Mouse (Mus musculus) cerebellum, postnatal 4 days (tissue): ENCODE results near the gene Elovl2.
"Not testable (repeated sequence)": the region's sequence is repeated elsewhere in the genome, so short reads cannot be mapped to it uniquely, and the experiment has no call there.

Experiments used
- DNase-seq, 2 experiments: peaks; one replicate each; pipeline ENCODE4 v3.0.0; 2022; ENCODE audit warnings: low spot score in 2 of 2, mixed read lengths in 1 of 2

Gene Elovl2

GRCm38 (mm10) chr13:41220304-41220834, at the start of gene Elovl2:
Gene Elovl2, minus strand, starts transcription at chr13:41220405.
- DNase-seq = peak; percentile 47 to 81

- DNase-seq = peak in 1 of 2 experiments; percentile 25
Observed at GRCm38 (mm10) chr13:41267827-41268408, 47.7 kb upstream of the Elovl2 start.

- DNase-seq = no peak
Observed at GRCm38 (mm10) chr13:41263304-41264006, 43.2 kb upstream of the Elovl2 start.

GRCm38 (mm10) chr13:41261617-41262016, 41.4 kb upstream of the Elovl2 start:
- not testable (repeated sequence) for DNase-seq

- DNase-seq = no peak
Observed at GRCm38 (mm10) chr13:41257851-41258250, 37.6 kb upstream of the Elovl2 start.

- DNase-seq = no peak
Observed at GRCm38 (mm10) chr13:41256962-41257361, 36.8 kb upstream of the Elovl2 start.

- no peak for DNase-seq
Observed at GRCm38 (mm10) chr13:41256126-41256525, 35.9 kb upstream of the Elovl2 start.

- DNase-seq = no peak
Observed at GRCm38 (mm10) chr13:41252736-41253135, 32.5 kb upstream of the Elovl2 start.

- no peak for DNase-seq
Observed at GRCm38 (mm10) chr13:41252141-41252540, 31.9 kb upstream of the Elovl2 start.

- no peak for DNase-seq
Observed at GRCm38 (mm10) chr13:41251667-41252066, 31.5 kb upstream of the Elovl2 start.

- DNase-seq = not testable (repeated sequence)
Observed at GRCm38 (mm10) chr13:41251232-41251631, 31.0 kb upstream of the Elovl2 start.

GRCm38 (mm10) chr13:41250318-41250981, 30.2 kb upstream of the Elovl2 start:
- no peak for DNase-seq

- DNase-seq = peak; percentile 68 to 89
Observed at GRCm38 (mm10) chr13:41249538-41250317, 29.5 kb upstream of the Elovl2 start, which contains the start of gene Smim13. Gene Smim13, plus strand, starts transcription at chr13:41249844.

GRCm38 (mm10) chr13:41248751-41249520, 28.7 kb upstream of the Elovl2 start:
- DNase-seq = peak in 1 of 2 experiments; percentile 21

GRCm38 (mm10) chr13:41244306-41244830, 24.2 kb upstream of the Elovl2 start:
- DNase-seq = no peak

- no peak for DNase-seq
Observed at GRCm38 (mm10) chr13:41241557-41241956, 21.4 kb upstream of the Elovl2 start.

- DNase-seq = no peak
Observed at GRCm38 (mm10) chr13:41238805-41239130, 18.6 kb upstream of the Elovl2 start.

GRCm38 (mm10) chr13:41238035-41238804, 18.0 kb upstream of the Elovl2 start:
- no peak for DNase-seq

GRCm38 (mm10) chr13:41235845-41236741, 15.9 kb upstream of the Elovl2 start:
- DNase-seq = no peak
